Mouse (Mus musculus): ENCODE results near the gene Swap70. TPM values are rescaled to one million over a fixed set of nuclear protein-coding genes. Genes with fewer than 3 reads are reported as not detected.

Gene Swap70
- 17.4 and 17.7 TPM in 2 replicates for polyA plus RNA-seq (2016; fragmentation: Nextera tagmentation; extraction: Ambion mirVana)

- Histone ChIP-seq H3K36me3 (peaks cover 13% of the 10 kb centered on the region), H3K4me3 (peak within 1 kb of the TSS; percentile 82), H3K4me2 (peak within 1 kb of the TSS; percentile 82), H3K9me3 (replicated peaks) (no peaks in the 10 kb centered on the region), H3K4me1 (peaks cover 23% of the 10 kb centered on the region), H3K27ac (peak within 1 kb of the TSS; percentile 84), H3K27me3 (replicated peaks) (no peaks in the 10 kb centered on the region), H3K9ac (peak within 1 kb of the TSS; percentile 91)
- under 1% methylated on average over 73 of the region's 73 CpGs for WGBS (ENCODE audit: insufficient replicate concordance)
- peak; percentile 99 for ATAC-seq
Observed at GRCm38 (mm10) chr7:110221586-110222481, at the start of gene Swap70. Gene Swap70, plus strand, starts transcription at chr7:110221711.

GRCm38 (mm10) chr7:110179208-110179607 is 42.3 kb upstream of the Swap70 start:
- ATAC-seq, result no peak
- Histone ChIP-seq H3K4me2 (no peak overlapping the region), H3K9ac (no peak overlapping the region), H3K27me3 (replicated peaks) (no peaks in the 10 kb centered on the region), H3K27ac (no peak overlapping the region), H3K9me3 (replicated peaks) (no peaks in the 10 kb centered on the region), H3K4me3 (no peak overlapping the region), H3K36me3 (no peaks in the 10 kb centered on the region), H3K4me1 (no peaks in the 10 kb centered on the region)
- 75% methylated on average over 7 of the region's 7 CpGs for WGBS (ENCODE audit: insufficient replicate concordance)

- Histone ChIP-seq H3K4me3 (no peak overlapping the region), H3K27ac (no peak overlapping the region), H3K4me1 (no peaks in the 10 kb centered on the region), H3K9ac (no peak overlapping the region), H3K9me3 (replicated peaks) (no peaks in the 10 kb centered on the region), H3K4me2 (no peak overlapping the region), H3K27me3 (replicated peaks) (no peaks in the 10 kb centered on the region), H3K36me3 (no peaks in the 10 kb centered on the region)
- no peak for ATAC-seq
Observed at GRCm38 (mm10) chr7:110180613-110181012, 40.9 kb upstream of the Swap70 start.

- Histone ChIP-seq H3K4me1 (no peaks in the 10 kb centered on the region), H3K4me2 (no peak overlapping the region)
- 62% methylated on average over 8 of the region's 8 CpGs for WGBS (ENCODE audit: insufficient replicate concordance)
Observed at GRCm38 (mm10) chr7:110181446-110181845, 40.1 kb upstream of the Swap70 start.

GRCm38 (mm10) chr7:110184608-110185007 is 36.9 kb upstream of the Swap70 start:
- no peak overlapping the region for H3K9ac ChIP-seq
- 0 out of 2 replicates have a peak, but pooled peaks cover 2% of the 10 kb centered on the region for H3K4me1 ChIP-seq
- H3K9me3 ChIP-seq (replicated peaks), result no peaks in the 10 kb centered on the region
- H3K27me3 ChIP-seq (replicated peaks), result no peaks in the 10 kb centered on the region
- H3K4me3 ChIP-seq, result no peak overlapping the region
- H3K36me3 ChIP-seq, result no peaks in the 10 kb centered on the region
- H3K4me2 ChIP-seq, result no peak overlapping the region
- ATAC-seq, result no peak
- no peak overlapping the region for H3K27ac ChIP-seq
- WGBS (ENCODE audit: insufficient replicate concordance), result 59% methylated on average over 3 of the region's 3 CpGs

More at GRCm38 (mm10) chr7:110181446-110181845, 40.1 kb upstream of the Swap70 start:
- Histone ChIP-seq H3K27ac (no peak overlapping the region), H3K9me3 (replicated peaks) (no peaks in the 10 kb centered on the region), H3K27me3 (replicated peaks) (no peaks in the 10 kb centered on the region), H3K36me3 (no peaks in the 10 kb centered on the region), H3K4me3 (no peak overlapping the region), H3K9ac (no peak overlapping the region)
- no peak for ATAC-seq

GRCm38 (mm10) chr7:110189951-110190350 is 31.6 kb upstream of the Swap70 start:
- 31% methylated on average over 7 of the region's 7 CpGs for WGBS (ENCODE audit: insufficient replicate concordance)
- no peaks in the 10 kb centered on the region for H3K27me3 ChIP-seq (replicated peaks)
- no peak overlapping the region for H3K4me2 ChIP-seq
- no peak overlapping the region for H3K4me3 ChIP-seq
- H3K9me3 ChIP-seq (replicated peaks), result no peaks in the 10 kb centered on the region
- 0 out of 2 replicates have a peak, but pooled peaks cover 9% of the 10 kb centered on the region for H3K4me1 ChIP-seq
- no peak overlapping the region for H3K9ac ChIP-seq
- H3K27ac ChIP-seq, result no peak overlapping the region
- no peaks in the 10 kb centered on the region for H3K36me3 ChIP-seq
- no peak for ATAC-seq

GRCm38 (mm10) chr7:110193186-110193585 is 28.3 kb upstream of the Swap70 start:
- 0 out of 2 replicates have a peak, but pooled peaks cover 9% of the 10 kb centered on the region for H3K4me1 ChIP-seq
- no peak overlapping the region for H3K27ac ChIP-seq
- H3K4me2 ChIP-seq, result no peak overlapping the region
- no peaks in the 10 kb centered on the region for H3K36me3 ChIP-seq
- H3K27me3 ChIP-seq (replicated peaks), result no peaks in the 10 kb centered on the region
- 67% methylated on average over 3 of the region's 3 CpGs for WGBS (ENCODE audit: insufficient replicate concordance)
- H3K4me3 ChIP-seq, result no peak overlapping the region
- H3K9ac ChIP-seq, result no peak overlapping the region
- ATAC-seq, result no peak
- no peaks in the 10 kb centered on the region for H3K9me3 ChIP-seq (replicated peaks)

GRCm38 (mm10) chr7:110197176-110197575 is 24.3 kb upstream of the Swap70 start:
- no peak overlapping the region for H3K9ac ChIP-seq
- no peak overlapping the region for H3K4me3 ChIP-seq
- no peaks in the 10 kb centered on the region for H3K9me3 ChIP-seq (replicated peaks)
- H3K27ac ChIP-seq, result no peak overlapping the region
- no peaks in the 10 kb centered on the region for H3K27me3 ChIP-seq (replicated peaks)
- no peak for ATAC-seq
- H3K4me1 ChIP-seq, result no peaks in the 10 kb centered on the region
- H3K4me2 ChIP-seq, result no peak overlapping the region
- H3K36me3 ChIP-seq, result no peaks in the 10 kb centered on the region
- WGBS (ENCODE audit: insufficient replicate concordance), result 46% methylated on average over 7 of the region's 7 CpGs

- ATAC-seq, result no peak
- no peak overlapping the region for H3K27ac ChIP-seq
- H3K4me3 ChIP-seq, result no peak overlapping the region
- no peaks in the 10 kb centered on the region for H3K36me3 ChIP-seq
- WGBS (ENCODE audit: insufficient replicate concordance), result 83% methylated on average over 6 of the region's 6 CpGs
- H3K9me3 ChIP-seq (replicated peaks), result peaks cover 3% of the 10 kb centered on the region; the same call in 1 of the 2 replicates
- no peak overlapping the region for H3K9ac ChIP-seq
- no peak overlapping the region for H3K4me2 ChIP-seq
- 0 out of 2 replicates have a peak, but pooled peaks cover 6% of the 10 kb centered on the region for H3K4me1 ChIP-seq
- no peaks in the 10 kb centered on the region for H3K27me3 ChIP-seq (replicated peaks)
Observed at GRCm38 (mm10) chr7:110201933-110202332, 19.6 kb upstream of the Swap70 start.

GRCm38 (mm10) chr7:110204208-110204607 is 17.3 kb upstream of the Swap70 start:
- ATAC-seq, result no peak
- Histone ChIP-seq H3K4me2 (no peak overlapping the region), H3K36me3 (no peaks in the 10 kb centered on the region), H3K4me1 (peaks cover 10% of the 10 kb centered on the region), H3K27me3 (replicated peaks) (no peaks in the 10 kb centered on the region), H3K9me3 (replicated peaks) (peaks cover 5% of the 10 kb centered on the region; the same call in 1 of the 2 replicates), H3K4me3 (no peak overlapping the region), H3K27ac (no peak overlapping the region), H3K9ac (no peak overlapping the region)
- WGBS (ENCODE audit: insufficient replicate concordance), result 43% methylated on average over 4 of the region's 4 CpGs

- ATAC-seq, result no peak
- 79% methylated on average over 6 of the region's 6 CpGs for WGBS (ENCODE audit: insufficient replicate concordance)
- no peaks in the 10 kb centered on the region for H3K36me3 ChIP-seq
- H3K4me2 ChIP-seq, result no peak overlapping the region
- no peak overlapping the region for H3K27ac ChIP-seq
- no peak overlapping the region for H3K4me3 ChIP-seq
- H3K9me3 ChIP-seq (replicated peaks), result peaks cover 5% of the 10 kb centered on the region; the same call in 1 of the 2 replicates
- H3K4me1 ChIP-seq, result peaks cover 19% of the 10 kb centered on the region
- H3K27me3 ChIP-seq (replicated peaks), result no peaks in the 10 kb centered on the region
- no peak overlapping the region for H3K9ac ChIP-seq
Observed at GRCm38 (mm10) chr7:110208341-110208740, 13.2 kb upstream of the Swap70 start.

- peak overlapping the region; percentile 39 for H3K4me2 ChIP-seq
- H3K4me1 ChIP-seq, result peaks cover 14% of the 10 kb centered on the region
- ATAC-seq, result peak; percentile 62
- WGBS (ENCODE audit: insufficient replicate concordance), result 17% methylated on average over 6 of the region's 6 CpGs
- H3K4me3 ChIP-seq, result no peak overlapping the region
- H3K27me3 ChIP-seq (replicated peaks), result no peaks in the 10 kb centered on the region
- peak overlapping the region; percentile 34; the same call in 1 of the 2 replicates for H3K9ac ChIP-seq
- no peaks in the 10 kb centered on the region for H3K36me3 ChIP-seq
- no peak overlapping the region for H3K27ac ChIP-seq
- H3K9me3 ChIP-seq (replicated peaks), result peaks cover 5% of the 10 kb centered on the region; the same call in 1 of the 2 replicates
Observed at GRCm38 (mm10) chr7:110209422-110209821, 12.1 kb upstream of the Swap70 start.
